Mouse (Mus musculus) erythroblast, embryonic 14.5 days (primary cell): Measurements from ENCODE around the gene Nrros. TPM values are rescaled to one million over a fixed set of nuclear protein-coding genes. Genes with fewer than 3 reads are reported as not detected.
A peak's percentile ranks its signal among the peaks of the same experiment; 100 is the strongest.

Experiments
- H3K27me3 ChIP-seq: 2 replicates; pipeline ENCODE4 v1.6.1; 2012; ENCODE audit warnings: inconsistent platforms; ENCODE audit not compliant: control insufficient read depth
- H3K36me3 ChIP-seq: 2 replicates; pipeline ENCODE4 v1.6.1; 2012; ENCODE audit warnings: mild to moderate bottlenecking, inconsistent platforms; ENCODE audit not compliant: control insufficient read depth
- H3K4me1 ChIP-seq: 2 replicates; pipeline ENCODE4 v1.6.1; 2012; ENCODE audit warnings: inconsistent platforms; ENCODE audit not compliant: control insufficient read depth
- H3K4me3 ChIP-seq: replicated peaks from 2 replicates; pipeline ENCODE3; 2012; ENCODE audit warnings: moderate library complexity, mild to moderate bottlenecking, inconsistent platforms
- H3K9me3 ChIP-seq: 2 replicates; pipeline ENCODE4 v1.6.1; 2012; ENCODE audit warnings: low read length, inconsistent platforms, mixed read lengths; ENCODE audit not compliant: control insufficient read depth
- GATA1 ChIP-seq: IDR thresholded peaks from 2 replicates; pipeline ENCODE4 v1.6.1; 2012; ENCODE audit warnings: low read length, inconsistent platforms, mixed read lengths
- TAL1 ChIP-seq: IDR thresholded peaks from 3 replicates; pipeline ENCODE4 v1.6.1; 2012; ENCODE audit warnings: low read length, inconsistent platforms, mixed read lengths
- polyA plus RNA-seq: library from polyadenylated mRNA; stranded (reverse); fragments of >175 nt; gene quantifications from 2 replicates; pipeline ENCODE4 v1.2.3, GENCODE M21; 2012

The Nrros gene
- polyA plus RNA-seq, 1 experiment, result 0.60 TPM

DNA sequence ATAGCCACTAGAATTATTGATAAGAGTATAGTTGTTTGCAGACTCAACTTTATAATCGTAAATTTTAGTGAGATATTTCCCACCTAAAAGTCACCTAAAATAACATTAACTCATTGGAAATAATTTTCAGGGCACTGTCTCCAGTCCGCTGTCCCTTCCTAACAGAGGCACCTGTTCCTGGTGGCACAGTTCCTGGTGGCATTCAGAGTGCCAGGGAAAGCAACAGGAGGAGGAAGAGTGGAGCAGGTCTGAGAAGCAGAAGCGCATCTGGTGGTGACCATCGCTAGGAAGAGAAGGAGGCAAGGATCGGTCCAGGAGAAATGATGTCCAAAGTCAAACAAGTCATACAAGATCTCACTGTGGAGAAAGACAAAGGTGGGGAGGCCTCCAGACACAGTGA, 20.7 kb upstream of the Nrros start:
- no peak for TF ChIP-seq TAL1
- no peak for TF ChIP-seq GATA1
- Histone ChIP-seq H3K36me3 (no peaks in the 10 kb centered on the region), H3K4me3 (no peak overlapping the region), H3K27me3 (0 out of 2 replicates have a peak, but pooled peaks cover 3% of the 10 kb centered on the region), H3K9me3 (no peaks in the 10 kb centered on the region), H3K4me1 (peaks cover 3% of the 10 kb centered on the region)

DNA sequence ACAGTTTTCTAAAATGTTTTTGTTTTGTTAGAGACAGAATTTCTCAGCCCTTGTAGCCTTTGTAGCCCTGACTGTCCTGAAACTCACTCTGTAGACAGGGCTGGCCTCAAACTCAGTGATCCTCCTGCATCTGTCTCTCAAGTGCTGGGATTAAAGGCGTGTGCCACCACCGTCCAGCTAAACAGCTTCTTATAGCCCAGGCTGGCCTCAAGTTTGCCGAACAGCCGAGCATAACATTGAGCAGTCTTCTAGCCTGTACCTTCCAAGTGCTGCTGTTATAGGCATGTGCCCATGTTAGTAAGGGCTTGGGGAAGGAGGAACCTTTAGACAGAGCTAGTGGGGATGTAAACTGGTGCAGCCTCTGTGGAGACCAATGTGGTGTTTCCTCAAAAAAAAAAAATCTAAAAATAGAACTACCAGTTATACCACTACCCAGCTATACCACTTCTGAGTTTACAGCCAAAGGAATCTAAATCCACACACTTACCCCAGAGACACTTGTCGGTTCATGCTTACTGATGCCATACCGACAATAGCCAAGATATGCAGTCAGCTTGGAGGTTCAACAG, 14.0 kb upstream of the Nrros start, which contains the start of gene Bex6:
TSS of gene Bex6 (plus strand) at position 491 of the 569 bp plus-strand sequence.
- no peaks in the 10 kb centered on the region for H3K27me3 ChIP-seq
- TF ChIP-seq TAL1 (no peak), GATA1 (no peak)
- H3K4me3 ChIP-seq, result no peak within 1 kb of the TSS
- H3K9me3 ChIP-seq, result no peaks in the 10 kb centered on the region
- H3K36me3 ChIP-seq, result no peaks in the 10 kb centered on the region
- H3K4me1 ChIP-seq, result peaks cover 12% of the 10 kb centered on the region

DNA sequence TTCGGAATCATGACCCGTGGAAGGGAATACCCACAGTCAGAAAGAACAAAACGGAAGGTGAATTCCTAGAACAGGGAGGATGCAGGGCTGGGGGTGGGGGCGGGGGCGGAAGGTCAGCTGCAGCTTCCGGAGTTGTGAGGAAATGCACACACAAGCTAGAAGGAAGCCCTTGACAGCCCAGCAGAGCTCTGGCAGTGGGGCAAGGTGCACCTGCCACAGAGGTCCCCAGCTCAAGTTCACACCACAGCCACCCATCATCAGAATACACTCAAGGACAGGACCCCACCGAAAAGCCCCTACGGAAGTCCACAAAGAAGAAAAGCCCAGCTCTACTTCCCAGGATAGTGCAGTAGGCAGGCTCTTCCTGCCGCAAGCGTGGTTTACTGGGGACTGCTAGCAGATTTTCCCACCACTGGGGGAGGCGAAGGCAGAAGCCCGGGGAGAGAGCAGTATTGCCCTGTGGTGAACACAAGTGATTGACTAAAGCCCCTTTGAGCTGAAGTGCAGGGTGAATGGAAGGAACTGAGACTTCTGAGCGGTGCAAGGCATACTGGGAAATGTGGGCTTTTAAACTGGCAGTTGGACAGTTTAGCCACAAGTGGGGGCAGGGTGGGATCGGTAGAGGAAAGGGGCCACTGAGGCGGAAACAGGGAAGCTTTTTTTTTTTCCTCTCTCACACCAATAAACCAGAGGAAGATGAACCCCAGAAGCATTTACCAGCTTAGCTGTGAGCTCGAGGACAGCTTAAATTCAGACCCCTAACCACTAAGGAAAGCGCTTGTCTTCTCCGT, 11.7 kb upstream of the Nrros start:
- H3K9me3 ChIP-seq, result no peaks in the 10 kb centered on the region
- peak overlapping the region; percentile 54 for H3K4me3 ChIP-seq
- TF ChIP-seq TAL1 (no peak), GATA1 (no peak)
- H3K4me1 ChIP-seq, result peaks cover 12% of the 10 kb centered on the region
- no peaks in the 10 kb centered on the region for H3K36me3 ChIP-seq
- no peaks in the 10 kb centered on the region for H3K27me3 ChIP-seq

DNA sequence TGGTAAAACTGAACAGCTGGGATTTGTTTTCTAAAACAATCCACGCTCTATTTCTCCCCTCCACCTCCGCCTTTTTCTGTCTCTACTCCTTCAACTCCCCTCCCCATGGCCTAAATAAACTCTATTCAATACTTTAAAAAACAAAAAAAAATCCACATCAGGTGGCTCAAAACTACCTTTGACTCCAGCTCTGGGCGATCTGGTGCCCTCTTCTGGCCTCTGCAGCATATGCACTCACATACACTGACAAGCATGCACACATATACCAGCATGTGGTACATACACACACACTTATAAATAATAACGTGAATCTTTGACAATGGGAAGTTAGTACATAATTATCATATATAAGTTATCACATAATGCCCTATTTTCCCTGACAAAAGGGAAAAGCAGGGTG, 9.6 kb upstream of the Nrros start:
- Histone ChIP-seq H3K4me1 (peaks cover 12% of the 10 kb centered on the region), H3K27me3 (no peaks in the 10 kb centered on the region), H3K9me3 (no peaks in the 10 kb centered on the region), H3K36me3 (no peaks in the 10 kb centered on the region), H3K4me3 (no peak overlapping the region)
- TF ChIP-seq GATA1, result no peak
- TF ChIP-seq TAL1, result no peak

DNA sequence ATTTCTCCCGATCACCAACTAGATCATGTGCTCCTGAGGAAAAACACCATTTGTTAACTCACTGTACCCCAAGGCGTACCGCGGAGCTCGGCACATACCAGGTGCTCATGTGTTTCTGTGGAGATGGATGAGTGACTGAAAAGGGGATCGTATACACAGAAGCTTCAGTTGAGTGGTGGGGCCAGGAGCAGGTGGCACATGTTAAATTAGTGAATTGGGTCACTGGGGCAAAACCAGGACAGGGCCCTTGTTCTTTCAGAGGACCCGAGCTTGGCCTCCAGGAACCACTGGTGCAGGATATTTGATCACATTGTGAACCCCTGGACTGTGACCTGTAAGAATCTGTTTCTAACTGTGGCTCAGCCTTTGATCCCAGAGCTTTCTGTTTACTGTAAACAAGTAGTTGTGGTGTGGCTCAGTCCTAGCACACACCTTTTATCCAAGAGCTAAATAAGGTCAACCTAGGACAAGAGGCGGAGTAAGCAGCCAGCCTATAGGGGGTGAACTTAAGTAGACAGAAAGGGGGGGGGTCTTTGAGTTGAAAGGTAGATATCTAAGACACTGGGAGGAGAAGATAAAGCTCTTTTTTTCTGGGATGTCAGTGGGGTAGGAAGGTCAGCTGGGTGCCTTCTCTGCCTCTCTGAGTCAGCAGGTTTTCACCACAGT, 9.1 kb upstream of the Nrros start:
- TF ChIP-seq GATA1 (no peak), TAL1 (no peak)
- Histone ChIP-seq H3K27me3 (no peaks in the 10 kb centered on the region), H3K9me3 (no peaks in the 10 kb centered on the region), H3K36me3 (no peaks in the 10 kb centered on the region), H3K4me3 (no peak overlapping the region), H3K4me1 (peaks cover 12% of the 10 kb centered on the region)

DNA sequence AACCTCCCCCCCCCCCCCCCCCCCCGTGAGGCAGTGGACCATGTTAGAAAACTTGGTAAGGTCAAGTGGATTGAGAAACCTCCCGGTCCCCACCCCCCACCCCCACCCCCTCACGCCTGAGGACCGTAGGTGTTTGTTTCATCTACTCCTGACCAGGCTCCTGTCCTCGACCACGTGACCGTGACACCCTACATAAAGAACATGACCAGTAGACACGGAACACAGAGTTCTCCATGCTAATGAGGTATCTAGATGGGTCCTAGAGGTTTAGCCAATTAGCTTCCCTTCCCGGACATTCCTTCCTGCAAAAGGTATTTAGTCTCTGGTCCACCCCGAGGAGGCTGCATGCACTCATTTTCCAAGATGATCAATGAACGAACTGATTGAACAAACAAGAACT, 8.0 kb upstream of the Nrros start:
- no peaks in the 10 kb centered on the region for H3K9me3 ChIP-seq
- TF ChIP-seq GATA1 (no peak), TAL1 (no peak)
- no peaks in the 10 kb centered on the region for H3K36me3 ChIP-seq
- peaks cover 12% of the 10 kb centered on the region for H3K4me1 ChIP-seq
- H3K27me3 ChIP-seq, result no peaks in the 10 kb centered on the region
- H3K4me3 ChIP-seq, result no peak overlapping the region

DNA sequence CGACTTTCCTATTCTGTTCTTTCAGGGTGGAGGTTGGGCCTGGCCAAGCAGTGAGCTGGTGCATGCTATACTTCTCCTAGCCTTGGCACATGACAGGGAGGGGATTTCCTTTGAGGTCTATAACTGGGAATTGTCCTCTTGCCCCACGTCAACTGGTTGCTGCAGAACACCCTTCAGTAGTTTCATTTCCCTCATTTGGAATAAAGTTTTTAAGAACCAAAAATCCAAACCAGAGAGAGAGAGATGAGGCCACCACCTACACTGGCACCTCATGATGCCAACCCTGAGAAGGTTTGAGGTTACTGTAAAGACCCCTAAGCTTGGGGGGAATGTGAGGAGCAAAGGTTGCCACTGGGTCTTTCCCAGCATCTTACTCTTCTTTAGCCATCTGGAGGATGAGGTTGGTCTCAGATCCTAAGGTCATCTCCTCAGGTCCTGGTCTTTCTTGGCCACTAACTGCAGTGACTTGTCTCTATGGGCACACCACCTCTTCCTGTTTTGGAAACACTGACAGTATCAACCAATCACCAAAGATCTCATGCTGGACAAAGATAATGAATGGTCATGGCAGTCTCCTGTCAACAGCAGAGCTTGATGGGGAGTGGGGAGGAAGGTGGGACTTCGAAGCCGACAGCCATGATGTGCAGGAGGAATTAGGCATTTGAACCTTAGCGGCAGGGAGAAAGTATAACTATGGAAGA, 5.8 kb upstream of the Nrros start:
- no peak for TF ChIP-seq GATA1
- no peak for TF ChIP-seq TAL1
- H3K4me1 ChIP-seq, result peaks cover 1% of the 10 kb centered on the region
- no peak overlapping the region for H3K4me3 ChIP-seq
- no peaks in the 10 kb centered on the region for H3K9me3 ChIP-seq
- H3K36me3 ChIP-seq, result no peaks in the 10 kb centered on the region
- no peaks in the 10 kb centered on the region for H3K27me3 ChIP-seq

DNA sequence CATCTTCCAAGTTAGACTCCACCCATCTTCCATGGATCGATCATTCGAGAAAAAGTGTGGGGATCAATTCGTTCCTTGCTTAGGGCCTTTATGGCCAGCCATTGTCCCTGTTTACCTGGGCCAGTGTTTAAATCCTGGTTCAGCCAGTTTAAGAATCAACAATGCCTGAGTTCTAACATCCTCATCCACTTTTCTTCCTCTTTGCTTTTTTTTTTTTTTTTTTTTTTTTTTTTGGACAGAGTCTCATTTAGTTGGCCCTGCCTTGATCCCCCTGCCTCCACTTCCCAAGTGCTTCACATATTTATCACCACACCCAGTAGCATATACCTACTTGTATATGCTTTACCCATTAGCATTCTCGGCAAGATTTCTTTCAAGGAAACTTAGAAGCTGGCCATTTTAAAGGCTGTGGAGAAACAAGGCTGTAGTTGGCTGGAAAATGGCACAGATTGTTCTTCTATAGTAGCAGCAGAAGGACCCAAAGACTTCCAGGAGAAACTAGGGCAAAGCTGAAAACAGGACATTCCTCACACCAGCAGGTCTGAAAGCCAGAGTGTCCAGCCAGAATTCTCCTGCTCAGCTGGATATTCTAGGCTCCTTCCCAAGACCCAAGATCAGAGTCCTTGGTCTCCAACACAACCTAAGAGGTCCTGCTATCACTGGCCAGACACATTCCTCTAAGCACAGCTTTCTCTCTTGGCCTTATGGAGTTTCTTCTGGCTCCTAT, 2.6 kb upstream of the Nrros start:
- Histone ChIP-seq H3K4me1 (peaks cover 32% of the 10 kb centered on the region), H3K27me3 (no peaks in the 10 kb centered on the region), H3K36me3 (no peaks in the 10 kb centered on the region), H3K4me3 (no peak overlapping the region), H3K9me3 (no peaks in the 10 kb centered on the region)
- TF ChIP-seq GATA1 (no peak), TAL1 (no peak)
